Mouse (Mus musculus): ENCODE data around the gene Arfip1.
"Not testable (repeated sequence)": the region's sequence is repeated elsewhere in the genome, so short reads cannot be mapped to it uniquely, and the experiment has no call there.

The Arfip1 gene

DNA sequence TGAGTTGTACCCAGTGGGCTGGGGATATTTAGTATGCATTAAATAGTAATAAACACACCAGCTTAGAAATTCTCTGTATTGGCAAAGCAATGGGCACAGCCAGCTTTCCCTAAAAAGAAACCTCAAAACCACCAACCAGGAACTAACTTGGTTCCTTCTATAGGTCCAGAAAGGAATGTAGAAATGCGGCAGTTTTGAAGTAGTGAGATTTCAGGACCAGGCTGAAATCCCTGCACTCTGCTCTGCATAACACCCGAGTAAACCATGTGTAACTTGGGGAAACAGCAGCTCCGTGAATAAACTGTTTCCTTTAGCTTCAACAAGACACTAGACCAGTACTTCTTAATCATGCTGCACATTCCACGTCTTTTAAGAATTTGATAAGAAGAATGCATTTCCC is 1.7 kb downstream of the Arfip1 start:
- no peak for DNase-seq (ENCODE audit: low spot score in 2 of 2)

DNA sequence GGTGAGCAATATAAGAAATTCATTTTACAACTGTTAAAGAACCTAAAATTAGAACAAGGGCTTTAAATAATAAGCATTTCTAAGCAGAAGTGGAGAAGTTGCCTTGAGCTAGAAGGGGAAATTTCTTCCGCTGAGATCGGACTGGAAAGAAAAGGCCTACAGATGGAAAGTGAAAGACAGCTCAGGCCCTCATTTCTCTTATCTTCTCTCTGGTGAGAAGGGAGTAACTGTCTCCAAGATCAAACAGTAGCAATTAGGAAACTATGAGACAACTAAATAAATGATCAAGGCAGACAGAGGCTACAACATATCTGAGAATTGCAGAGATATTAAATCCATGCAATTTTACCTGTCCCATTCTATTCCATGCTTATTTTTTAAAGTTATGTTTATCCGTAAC is 11.9 kb downstream of the Arfip1 start:
- no peak for DNase-seq (ENCODE audit: low spot score in 2 of 2)

- DNase-seq (ENCODE audit: low spot score in 2 of 2) = no peak
Measured at GRCm38 (mm10) chr3:84569587-84569986, 12.8 kb downstream of the Arfip1 start.

- no peak for DNase-seq (ENCODE audit: low spot score in 2 of 2)
Measured at GRCm38 (mm10) chr3:84568540-84568939, 13.9 kb downstream of the Arfip1 start.

DNA sequence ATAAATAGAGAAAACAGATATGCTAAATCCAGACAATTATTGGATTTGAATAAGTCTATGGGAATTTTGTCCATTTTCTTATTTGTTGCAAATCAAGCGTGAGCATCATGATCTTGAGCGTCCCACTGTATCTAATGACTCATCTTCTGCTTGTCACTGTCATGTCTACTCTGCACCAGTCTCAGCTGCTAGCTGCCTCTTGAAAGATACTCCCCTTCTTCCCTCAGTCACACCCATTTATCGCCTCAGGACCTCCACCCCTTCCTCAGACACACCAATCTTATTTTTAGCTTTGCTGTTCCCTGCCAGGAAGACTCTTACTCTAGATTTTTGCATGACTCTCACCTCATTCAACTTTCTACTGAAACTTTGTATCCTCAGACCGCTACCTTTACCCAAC is 19.0 kb downstream of the Arfip1 start:
- no peak for DNase-seq (ENCODE audit: low spot score in 2 of 2)

- DNase-seq (ENCODE audit: low spot score in 2 of 2) = not testable (repeated sequence)
Measured at GRCm38 (mm10) chr3:84562911-84563310, 19.5 kb downstream of the Arfip1 start.

DNA sequence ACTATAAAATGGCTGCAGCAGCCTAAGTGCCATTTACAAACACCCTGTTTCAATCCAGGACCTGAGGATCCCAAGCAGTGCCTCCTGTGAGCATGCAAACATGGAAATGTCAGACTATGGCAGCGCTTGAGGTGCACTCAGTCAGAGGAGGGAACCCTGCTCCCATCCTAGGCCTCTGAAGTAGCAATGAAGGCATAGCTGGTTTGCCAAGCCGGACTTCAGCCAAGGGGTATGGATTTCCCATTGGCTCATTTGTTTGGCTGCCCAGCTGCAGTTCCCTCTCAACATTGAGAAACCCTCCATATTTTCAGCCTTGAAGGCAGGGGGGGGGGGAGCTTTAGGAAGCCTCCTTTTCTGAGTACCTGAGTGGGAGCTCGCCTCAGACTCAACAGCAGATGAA is 24.1 kb downstream of the Arfip1 start:
- no peak for DNase-seq (ENCODE audit: low spot score in 2 of 2)

- no peak for DNase-seq (ENCODE audit: low spot score in 2 of 2)
Measured at GRCm38 (mm10) chr3:84555780-84556179, 26.6 kb downstream of the Arfip1 start.

GRCm38 (mm10) chr3:84547177-84547576 is 35.2 kb downstream of the Arfip1 start:
- DNase-seq (ENCODE audit: low spot score in 2 of 2) = no peak

DNA sequence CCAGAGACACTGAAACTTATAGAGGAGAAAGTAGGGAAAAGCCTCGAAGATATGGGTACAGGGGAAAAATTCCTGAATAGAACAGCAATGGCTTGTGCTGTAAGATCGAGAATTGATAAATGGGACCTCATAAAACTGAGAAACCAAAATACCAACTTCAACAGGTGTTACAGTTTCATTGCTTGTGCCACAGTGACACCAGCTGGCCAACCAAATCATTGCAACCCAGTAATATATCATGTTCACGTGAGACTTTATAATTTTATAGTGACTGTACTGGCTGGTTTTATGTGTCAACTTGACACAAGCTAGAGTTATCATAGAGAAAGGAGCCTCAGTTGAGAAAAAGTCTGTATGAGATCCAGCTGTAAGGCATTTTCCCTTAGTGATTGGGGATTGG is 40.0 kb downstream of the Arfip1 start:
- DNase-seq (ENCODE audit: low spot score in 2 of 2) = peak in 1 of 2 experiments; percentile 73

GRCm38 (mm10) chr3:84541881-84542280 is 40.5 kb downstream of the Arfip1 start:
- DNase-seq (ENCODE audit: low spot score in 2 of 2) = no peak

DNA sequence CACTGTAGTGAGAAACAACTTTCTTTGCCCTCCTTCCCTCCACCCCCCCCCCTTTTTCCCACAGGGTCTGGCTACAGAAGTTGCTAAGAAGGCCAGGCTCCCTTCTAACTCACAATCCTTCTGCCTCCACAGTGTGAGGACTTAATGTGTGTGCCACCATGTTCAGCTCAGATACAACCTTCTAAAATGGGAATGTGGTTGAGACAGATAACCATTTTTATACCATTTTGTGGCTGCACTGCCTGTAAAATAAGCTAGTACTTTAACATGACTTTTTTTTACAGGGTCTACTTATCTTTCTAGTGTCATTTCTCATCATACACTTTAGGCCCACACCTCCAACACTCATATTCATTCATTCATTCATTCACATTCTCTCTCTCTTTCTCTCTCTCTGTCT is 41.8 kb downstream of the Arfip1 start:
- DNase-seq (ENCODE audit: low spot score in 2 of 2) = no peak

DNA sequence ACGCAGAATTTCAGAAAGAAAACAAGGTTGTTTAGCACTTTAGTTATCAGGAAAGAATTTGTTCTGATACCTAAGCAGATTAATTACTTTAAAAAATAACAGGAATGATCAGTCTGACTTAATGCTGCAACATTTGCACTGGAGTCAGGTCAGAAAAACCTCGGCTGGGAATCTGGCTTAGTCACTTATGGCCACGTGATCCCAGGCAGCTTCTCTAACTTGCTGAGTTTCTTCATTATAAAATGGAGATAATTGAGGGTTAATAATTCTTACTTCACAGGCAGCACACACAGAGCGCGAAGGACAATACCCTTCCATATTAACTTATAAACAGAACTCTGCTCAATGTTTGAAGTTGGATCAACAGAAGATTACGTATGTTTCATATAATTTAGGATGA is 45.4 kb downstream of the Arfip1 start:
- DNase-seq (ENCODE audit: low spot score in 2 of 2) = no peak

DNA sequence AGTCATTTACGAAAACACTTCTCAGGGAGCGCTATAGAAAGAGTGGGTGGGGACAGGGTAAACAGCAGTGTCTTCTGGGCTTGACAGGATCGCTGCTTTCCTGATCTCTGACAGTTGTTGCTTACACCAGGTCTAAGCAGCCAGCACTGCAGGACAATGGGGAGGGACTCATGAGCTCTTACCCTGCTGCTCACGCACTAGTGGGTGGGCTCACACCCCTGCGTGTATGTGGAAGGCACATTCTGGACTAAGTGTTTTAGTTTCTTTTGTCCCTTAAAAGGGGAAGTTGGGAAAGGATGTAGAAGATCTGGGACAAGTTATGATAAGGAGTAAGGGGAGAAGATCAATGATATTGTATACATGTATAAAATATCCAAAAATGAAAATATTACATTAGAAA is 49.2 kb downstream of the Arfip1 start:
- no peak for DNase-seq (ENCODE audit: low spot score in 2 of 2)

DNA sequence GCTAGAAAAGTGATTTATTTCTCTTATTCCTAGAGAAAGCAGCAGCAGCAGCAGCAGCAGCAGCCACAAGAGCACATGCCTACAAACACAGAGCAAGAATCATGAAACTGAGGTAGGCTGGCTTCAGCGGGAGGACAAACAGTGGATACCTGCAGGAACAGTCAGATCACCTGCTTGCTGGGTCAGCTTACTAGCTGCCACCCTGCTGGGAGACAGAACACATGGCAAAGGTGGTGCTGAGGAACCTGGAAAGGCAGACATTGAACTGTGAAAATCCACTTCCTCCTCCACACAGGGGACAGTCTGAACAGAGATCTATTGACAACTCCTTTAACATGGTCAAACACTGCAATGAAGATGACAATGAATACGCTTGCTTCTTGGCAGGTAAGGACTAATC is 53.4 kb downstream of the Arfip1 start:
- no peak for DNase-seq (ENCODE audit: low spot score in 2 of 2)

- DNase-seq (ENCODE audit: low spot score in 2 of 2) = no peak
Measured at GRCm38 (mm10) chr3:84524952-84525351, 57.5 kb downstream of the Arfip1 start.

DNA sequence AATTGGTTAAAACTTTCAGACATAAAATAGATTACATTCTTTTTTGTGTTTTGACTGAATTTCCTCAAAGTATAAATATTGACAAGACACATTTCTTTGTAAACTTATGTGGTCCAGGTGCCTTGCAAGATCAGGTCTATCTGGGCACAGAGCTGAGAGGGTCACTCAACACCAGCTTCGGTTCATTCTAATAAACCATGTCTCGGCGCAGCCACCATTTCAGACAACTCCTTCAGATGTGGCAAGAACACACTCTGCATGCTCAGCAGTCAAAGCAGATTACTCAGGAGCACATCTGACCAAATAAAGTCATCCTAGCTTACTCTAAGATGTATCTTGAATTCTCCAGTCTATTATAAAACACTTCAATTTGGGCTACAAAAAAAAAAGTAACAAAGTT is 66.3 kb downstream of the Arfip1 start:
- DNase-seq (ENCODE audit: low spot score in 2 of 2) = no peak

DNA sequence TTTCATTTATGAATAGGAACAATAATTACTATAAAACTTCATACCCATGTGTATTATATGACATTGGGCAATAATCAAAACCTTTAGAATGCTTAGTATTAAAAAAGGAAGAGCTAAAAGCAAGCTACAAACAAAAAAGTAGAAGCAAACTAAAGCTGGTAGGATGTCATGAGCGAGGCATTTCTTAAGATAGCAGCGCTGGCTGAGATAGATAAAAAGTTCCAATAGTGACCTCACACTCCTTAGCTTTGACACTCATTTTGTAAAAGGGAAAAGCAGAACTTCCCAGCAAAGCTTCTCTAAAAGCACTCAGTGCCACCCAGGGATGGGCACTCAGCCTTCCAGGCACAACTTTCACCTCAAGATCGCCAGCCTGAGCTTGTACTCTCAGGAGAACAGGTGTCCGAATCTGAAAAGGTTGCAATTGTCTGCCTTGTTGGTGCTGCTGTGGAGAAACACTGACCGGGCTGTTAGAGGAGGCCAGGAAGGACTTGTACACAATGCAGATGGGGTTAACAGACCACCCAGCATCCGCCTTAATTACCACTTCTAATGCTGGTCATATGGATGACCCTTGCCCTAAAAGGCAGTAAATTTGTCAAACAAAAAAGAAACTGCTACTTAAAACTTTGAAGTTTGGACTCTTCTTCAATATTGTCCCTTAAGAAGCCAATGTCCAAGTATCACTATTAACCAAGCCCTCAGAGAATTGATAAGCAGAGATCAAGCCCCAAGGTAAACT is 69.5 kb downstream of the Arfip1 start:
- no peak for DNase-seq (ENCODE audit: low spot score in 2 of 2)

GRCm38 (mm10) chr3:84505193-84505592 is 77.2 kb downstream of the Arfip1 start:
- no peak for DNase-seq (ENCODE audit: low spot score in 2 of 2)

GRCm38 (mm10) chr3:84504291-84504690 is 78.1 kb downstream of the Arfip1 start:
- no peak for DNase-seq (ENCODE audit: low spot score in 2 of 2)

DNA sequence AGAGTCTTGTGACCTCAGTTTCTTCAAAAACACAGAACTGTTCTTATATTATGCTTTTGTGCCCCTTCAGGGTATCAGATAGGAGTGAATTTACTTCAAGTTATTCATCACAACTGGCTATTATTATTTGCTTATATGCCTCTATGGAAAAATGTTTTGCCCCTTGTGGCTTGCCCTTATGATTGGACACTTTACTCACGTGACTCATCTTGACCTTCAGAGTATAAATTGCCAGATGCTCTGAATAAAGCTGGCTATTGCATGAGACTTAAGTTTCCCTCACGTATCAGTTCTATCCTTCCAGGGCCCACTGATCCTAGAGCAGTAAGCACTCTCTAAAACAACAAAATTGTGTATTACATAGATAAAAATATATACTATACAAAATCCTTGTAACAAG is 80.3 kb downstream of the Arfip1 start:
- no peak for DNase-seq (ENCODE audit: low spot score in 2 of 2)

DNA sequence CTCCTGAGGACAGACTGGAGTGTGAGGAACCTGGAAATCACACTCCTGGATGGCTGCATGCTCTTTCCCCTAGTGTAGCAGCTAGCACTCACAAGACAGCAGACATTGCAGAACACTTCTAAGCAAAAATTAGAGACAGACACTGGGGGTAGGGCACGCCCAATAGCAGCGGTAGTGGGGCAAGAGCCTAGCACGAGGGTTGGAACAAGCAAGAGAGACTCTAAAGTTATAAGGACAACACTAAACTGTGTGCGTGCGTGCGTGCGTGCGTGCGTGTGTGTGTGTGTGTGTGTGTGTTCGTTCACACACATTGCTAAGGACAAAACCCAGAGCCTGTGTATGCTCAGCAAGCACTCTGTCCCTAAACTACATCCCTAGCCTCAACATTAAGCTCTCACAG is 81.9 kb downstream of the Arfip1 start:
- DNase-seq (ENCODE audit: low spot score in 2 of 2) = no peak

DNA sequence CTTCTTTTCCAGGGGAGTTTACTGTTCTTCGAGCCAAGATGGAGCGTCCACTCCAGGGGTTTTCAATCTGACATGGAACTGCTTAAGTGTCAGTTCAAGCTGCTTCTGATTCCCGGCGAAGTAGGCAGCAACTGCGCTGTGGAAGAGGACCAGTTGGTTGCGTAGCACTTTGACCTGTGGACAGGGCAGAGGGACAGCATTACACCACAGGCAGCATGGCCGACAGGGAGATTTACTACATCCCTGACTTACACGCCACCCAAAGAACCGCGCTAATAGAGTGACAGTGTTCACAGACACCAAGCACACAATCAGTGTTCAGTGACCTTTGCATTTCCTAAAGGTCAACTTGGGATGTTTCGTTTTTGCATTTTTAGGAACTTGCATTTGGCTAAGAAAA is 84.7 kb downstream of the Arfip1 start:
- no peak for DNase-seq (ENCODE audit: low spot score in 2 of 2)

DNA sequence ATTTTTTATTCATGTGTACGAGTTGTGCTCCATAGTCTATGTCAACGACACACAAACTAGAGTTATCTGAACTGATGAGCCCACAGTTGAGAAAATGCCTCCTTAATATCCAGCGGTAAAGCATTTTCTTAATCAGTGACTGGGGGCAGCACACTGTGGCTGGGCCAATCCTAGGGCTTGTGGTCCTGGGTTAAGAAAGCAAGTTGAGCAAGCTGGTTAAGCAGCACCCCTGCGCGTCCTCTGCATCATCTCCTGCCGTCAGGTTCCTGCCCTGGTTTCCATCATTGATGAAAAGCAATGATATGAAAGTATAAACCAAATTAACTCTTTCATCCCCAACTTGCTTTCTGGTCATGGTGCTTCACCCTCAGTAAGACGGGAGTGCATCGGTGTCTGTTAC is 89.8 kb downstream of the Arfip1 start:
- DNase-seq (ENCODE audit: low spot score in 2 of 2) = no peak

Data from left cerebral cortex, adult 9 months (tissue).